Mouse (Mus musculus) macrophage (primary cell): ENCODE data around the gene Astn1. TPM values are rescaled to one million over a fixed set of nuclear protein-coding genes. Genes with fewer than 3 reads are reported as not detected.

Experiments
- H3K27ac ChIP-seq: fragments of 350-480 bp; formaldehyde crosslinking; 2 replicates; pipeline ENCODE4 v1.9.0; 2021
- H3K36me3 ChIP-seq: fragments of 350-480 bp; formaldehyde crosslinking; 2 replicates; pipeline ENCODE4 v1.9.0; 2021; ENCODE audit errors: inconsistent target
- H3K4me3 ChIP-seq: fragments of 350-480 bp; formaldehyde crosslinking; 2 replicates; pipeline ENCODE4 v1.9.0; 2021; ENCODE audit errors: inconsistent target
- H3K79me2 ChIP-seq: fragments of 350-480 bp; formaldehyde crosslinking; 2 replicates; pipeline ENCODE4 v1.9.0; 2021; ENCODE audit errors: inconsistent target
- WGBS: methylation state at CpG from one replicate; pipeline ENCODE4 v1.1.7; 2026; ENCODE audit warnings: inconsistent platforms; ENCODE audit not compliant: missing documents; 5-methylcytosine and 5-hydroxymethylcytosine counted together
- polyA plus RNA-seq: library from polyadenylated mRNA; stranded (reverse); fragments of 250-400 nt; gene quantifications from 3 replicates; pipeline ENCODE4 v1.2.4, GENCODE M21; 2018; ENCODE audit warnings: inconsistent platforms
- total RNA-seq, 78 experiments: library from RNA; depleted of rRNA; stranded (reverse); fragments of 250-400 nt; gene quantifications; 1 replicate in 9 of 78; 2 replicates in 24 of 78; 3 replicates in 43 of 78; 4 replicates in 2 of 78; pipeline ENCODE4 v1.2.4; 2018; ENCODE audit warnings: inconsistent platforms in 56 of 78

Gene Astn1
- total RNA-seq (2018; cell fraction: chromatin; rRNA removed), result not detected
- total RNA-seq (2018; cell fraction: cytosol; rRNA removed), result not detected
- total RNA-seq (2018; cell fraction: nucleus; rRNA removed), result not detected
- not detected in 3 replicates for polyA plus RNA-seq

- H3K27ac ChIP-seq, result no peak within 1 kb of the TSS
- WGBS, result 22% methylated on average over 2 of the region's 2 CpGs
- no peak within 1 kb of the TSS for H3K4me3 ChIP-seq
- H3K36me3 ChIP-seq, result no peaks in the 10 kb centered on the region
- H3K79me2 ChIP-seq, result no peaks in the 10 kb centered on the region
These were observed at the start of gene Astn1 for GRCm38 (mm10) chr1:158361964-158362291. Gene Astn1 (plus strand): TSS chr1:158362273.

- H3K4me3 ChIP-seq, result no peak overlapping the region
- no peaks in the 10 kb centered on the region for H3K79me2 ChIP-seq
- H3K27ac ChIP-seq, result no peak overlapping the region
- no peaks in the 10 kb centered on the region for H3K36me3 ChIP-seq
- WGBS, result 80% methylated on average over 6 of the region's 6 CpGs
These were observed 38.7 kb upstream of the Astn1 start for GRCm38 (mm10) chr1:158323325-158323724.

- Histone ChIP-seq H3K36me3 (no peaks in the 10 kb centered on the region), H3K27ac (no peak overlapping the region), H3K79me2 (no peaks in the 10 kb centered on the region), H3K4me3 (no peak overlapping the region)
- WGBS, result 82% methylated on average over 5 of the region's 5 CpGs
These were observed 33.9 kb upstream of the Astn1 start for GRCm38 (mm10) chr1:158328126-158328525.

GRCm38 (mm10) chr1:158328839-158329238 is 33.2 kb upstream of the Astn1 start:
- no peak overlapping the region for H3K4me3 ChIP-seq
- no peak overlapping the region for H3K27ac ChIP-seq
- no peaks in the 10 kb centered on the region for H3K79me2 ChIP-seq
- WGBS, result 71% methylated on average over 2 of the region's 2 CpGs
- H3K36me3 ChIP-seq, result no peaks in the 10 kb centered on the region

GRCm38 (mm10) chr1:158343243-158343714 is 18.8 kb upstream of the Astn1 start:
- H3K79me2 ChIP-seq, result no peaks in the 10 kb centered on the region
- no peak overlapping the region for H3K27ac ChIP-seq
- H3K4me3 ChIP-seq, result no peak overlapping the region
- no peaks in the 10 kb centered on the region for H3K36me3 ChIP-seq
- 65% methylated on average over 6 of the region's 6 CpGs for WGBS

GRCm38 (mm10) chr1:158353656-158354371 is 8.3 kb upstream of the Astn1 start:
- H3K4me3 ChIP-seq, result no peak overlapping the region
- WGBS, result 85% methylated on average over 4 of the region's 5 CpGs

GRCm38 (mm10) chr1:158355177-158356050 is 6.7 kb upstream of the Astn1 start:
- Histone ChIP-seq H3K27ac (no peak overlapping the region), H3K79me2 (no peaks in the 10 kb centered on the region), H3K4me3 (no peak overlapping the region), H3K36me3 (no peaks in the 10 kb centered on the region)
- whole genome bisulfite sequencing, result 12% methylated on average over 28 of the region's 28 CpGs

More at GRCm38 (mm10) chr1:158353656-158354371, 8.3 kb upstream of the Astn1 start:
- Histone ChIP-seq H3K36me3 (no peaks in the 10 kb centered on the region), H3K27ac (no peak overlapping the region), H3K79me2 (no peaks in the 10 kb centered on the region)

- H3K27ac ChIP-seq, result no peak within 1 kb of the TSS
- no peak within 1 kb of the TSS for H3K4me3 ChIP-seq
- no peaks in the 10 kb centered on the region for H3K36me3 ChIP-seq
- 1% methylated on average over 26 of the region's 30 CpGs for WGBS
- no peaks in the 10 kb centered on the region for H3K79me2 ChIP-seq
These were observed 6.0 kb upstream of the Astn1 start, which contains the start of gene Brinp2 for GRCm38 (mm10) chr1:158356051-158356461. Gene Brinp2 (minus strand): TSS chr1:158356326.

- no peak overlapping the region for H3K27ac ChIP-seq
- WGBS, result 4% methylated on average over 35 of the region's 37 CpGs
These were observed 424 bp downstream of the Astn1 start for GRCm38 (mm10) chr1:158362292-158363101.

GRCm38 (mm10) chr1:158364461-158364860 is 2.4 kb downstream of the Astn1 start:
- Histone ChIP-seq H3K79me2 (no peaks in the 10 kb centered on the region), H3K36me3 (no peaks in the 10 kb centered on the region), H3K27ac (no peak overlapping the region), H3K4me3 (no peak overlapping the region)
- 36% methylated on average over 1 of the region's 1 CpGs for WGBS

More at GRCm38 (mm10) chr1:158362292-158363101, 424 bp downstream of the Astn1 start:
- Histone ChIP-seq H3K4me3 (no peak overlapping the region), H3K79me2 (no peaks in the 10 kb centered on the region), H3K36me3 (no peaks in the 10 kb centered on the region)

GRCm38 (mm10) chr1:158382277-158382676 is 20.2 kb downstream of the Astn1 start:
- H3K79me2 ChIP-seq, result no peaks in the 10 kb centered on the region
- no peak overlapping the region for H3K4me3 ChIP-seq
- 77% methylated on average over 6 of the region's 6 CpGs for WGBS

GRCm38 (mm10) chr1:158383210-158383609 is 21.1 kb downstream of the Astn1 start:
- Histone ChIP-seq H3K4me3 (no peak overlapping the region), H3K27ac (no peak overlapping the region), H3K79me2 (no peaks in the 10 kb centered on the region), H3K36me3 (no peaks in the 10 kb centered on the region)
- WGBS, result 93% methylated on average over 3 of the region's 3 CpGs

More at GRCm38 (mm10) chr1:158382277-158382676, 20.2 kb downstream of the Astn1 start:
- Histone ChIP-seq H3K36me3 (no peaks in the 10 kb centered on the region), H3K27ac (no peak overlapping the region)

- Histone ChIP-seq H3K79me2 (no peaks in the 10 kb centered on the region), H3K4me3 (no peak overlapping the region), H3K27ac (no peak overlapping the region), H3K36me3 (no peaks in the 10 kb centered on the region)
- WGBS, result 95% methylated on average over 2 of the region's 2 CpGs
These were observed 23.2 kb downstream of the Astn1 start for GRCm38 (mm10) chr1:158385311-158385710.

- Histone ChIP-seq H3K27ac (no peak overlapping the region), H3K4me3 (no peak overlapping the region)
- 25% methylated on average over 3 of the region's 3 CpGs for WGBS
These were observed 24.7 kb downstream of the Astn1 start for GRCm38 (mm10) chr1:158386781-158387180.

More at GRCm38 (mm10) chr1:158386781-158387180, 24.7 kb downstream of the Astn1 start:
- no peaks in the 10 kb centered on the region for H3K36me3 ChIP-seq
- H3K79me2 ChIP-seq, result no peaks in the 10 kb centered on the region
